Mouse (Mus musculus) G1E (cell line): ENCODE results near the gene Ski.

Experiments used
- CTCF ChIP-seq: IDR thresholded peaks from 2 replicates; pipeline ENCODE4 v1.5.1; 2012; ENCODE audit warnings: low read depth, low read length, inconsistent platforms, mixed read lengths
- GATA1 ChIP-seq: IDR thresholded peaks from 2 replicates; pipeline ENCODE4 v1.6.1; 2012; ENCODE audit warnings: borderline replicate concordance, low read length, inconsistent platforms, mixed read lengths
- TAL1 ChIP-seq: conservative IDR thresholded peaks from 2 replicates; pipeline ENCODE4 v1.6.1; 2012; ENCODE audit warnings: low read depth, low read length, inconsistent platforms, mixed read lengths

DNA sequence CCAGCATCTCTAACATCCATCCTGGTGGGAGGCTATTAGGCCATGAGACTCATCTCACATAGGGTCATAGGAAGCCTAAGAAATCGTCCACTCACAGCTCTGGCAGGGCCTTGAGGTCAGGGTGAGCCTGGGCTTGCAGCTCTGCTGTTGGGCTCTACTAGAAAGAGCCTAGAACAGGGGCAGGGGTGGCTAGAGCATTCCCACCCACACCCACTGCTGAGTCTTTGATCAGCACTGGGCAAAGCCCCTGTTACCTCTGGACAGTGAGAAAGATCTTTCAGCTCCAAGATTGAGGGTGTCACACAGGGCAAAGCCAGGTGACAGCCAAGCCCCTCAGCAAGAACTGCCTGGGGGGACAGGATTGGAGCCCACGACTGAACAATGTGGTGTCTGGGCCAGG is 79.0 kb downstream of the Ski start:
- TF ChIP-seq CTCF (no peak), TAL1 (no peak), GATA1 (no peak)
